Mouse (Mus musculus) kidney, adult 2 months (tissue): ENCODE data around the gene Pias4. TPM values are rescaled to one million over a fixed set of nuclear protein-coding genes. Genes with fewer than 3 reads are reported as not detected.
A peak's percentile ranks its signal among the peaks of the same experiment; 100 is the strongest.

Experiments
- DNase-seq: peaks from one replicate; pipeline ENCODE4 v3.0.0; 2021
- H3K27ac ChIP-seq: fragments of 200-500 bp; 2 replicates; pipeline ENCODE4 v1.5.1; 2012; ENCODE audit warnings: low read depth, low read length, control low read depth, inconsistent platforms; ENCODE audit not compliant: insufficient read depth
- H3K27me3 ChIP-seq: fragments of 200-500 bp; replicated peaks from 2 replicates; pipeline ENCODE4 v1.6.1; 2012; ENCODE audit warnings: mild to moderate bottlenecking, moderate library complexity, low read length, inconsistent platforms; ENCODE audit not compliant: control insufficient read depth, insufficient read depth
- H3K36me3 ChIP-seq: fragments of 200-500 bp; 2 replicates; pipeline ENCODE4 v1.6.1; 2012; ENCODE audit warnings: mild to moderate bottlenecking, moderate library complexity, low read length, inconsistent platforms; ENCODE audit not compliant: control insufficient read depth, insufficient read depth
- H3K4me1 ChIP-seq: fragments of 200-500 bp; 2 replicates; pipeline ENCODE4 v1.6.1; 2011; ENCODE audit warnings: low read length; ENCODE audit not compliant: control insufficient read depth, insufficient read depth
- H3K4me3 ChIP-seq: fragments of 200-500 bp; 2 replicates; pipeline ENCODE4 v1.5.1; 2011; ENCODE audit warnings: mild to moderate bottlenecking, low read depth, low read length, control low read depth; ENCODE audit not compliant: insufficient read depth
- CTCF ChIP-seq: fragments of 200-500 bp; conservative IDR thresholded peaks from 2 replicates; pipeline ENCODE4 v1.5.1; 2011; ENCODE audit warnings: low read depth, mild to moderate bottlenecking, control low read depth, low read length, moderate library complexity, mixed read lengths; ENCODE audit not compliant: insufficient read depth, insufficient read length
- POLR2A ChIP-seq: fragments of 200-500 bp; IDR thresholded peaks from one replicate; pipeline ENCODE4 v1.6.1; 2011; ENCODE audit warnings: low read depth, low read length, control low read depth
- WGBS: fragments of 180-500 bp; shearing (Covaris S2); methylation state at CpG from one replicate; pipeline ENCODE4 v1.1.7; 2018; 5-methylcytosine and 5-hydroxymethylcytosine counted together
- polyA plus RNA-seq: library from polyadenylated mRNA; depleted of rRNA; stranded (reverse); fragments of >200 nt; gene quantifications from 2 replicates; pipeline ENCODE4 v1.2.3, GENCODE M21; 2012; rRNA removed

Pias4 gene
- polyA plus RNA-seq, 1 experiment, result 36.8 TPM

DNA sequence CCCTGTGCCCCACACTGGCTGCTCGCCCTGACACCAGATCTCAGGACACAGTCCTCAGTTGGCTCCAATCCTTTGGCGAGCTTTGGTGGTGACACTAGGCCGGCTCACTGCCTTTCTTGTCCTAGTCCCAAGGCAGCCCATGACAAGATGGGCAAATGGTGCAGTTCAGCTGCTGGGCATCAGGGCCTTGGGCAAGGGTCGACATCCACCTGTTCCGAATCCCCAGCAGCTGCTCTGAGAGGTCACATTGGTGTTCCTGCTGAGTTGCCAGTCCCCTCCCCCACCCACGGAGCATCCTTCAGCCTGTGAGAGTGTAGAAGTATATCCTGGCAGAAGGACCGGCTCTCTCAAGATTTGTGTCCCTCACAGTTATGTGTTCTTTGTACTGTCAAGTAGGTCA is 47.1 kb downstream of the Pias4 start:
- 75% methylated on average over 7 of the region's 7 CpGs for WGBS
- DNase-seq, result no peak
- no peaks in the 10 kb centered on the region for H3K4me1 ChIP-seq
- 0 out of 2 replicates have a peak, but pooled peaks cover 1% of the 10 kb centered on the region for H3K36me3 ChIP-seq
- no peak overlapping the region for H3K27ac ChIP-seq
- H3K4me3 ChIP-seq, result no peak overlapping the region
- TF ChIP-seq CTCF (no peak), POLR2A (no peak)
- H3K27me3 ChIP-seq, result no peaks in the 10 kb centered on the region

DNA sequence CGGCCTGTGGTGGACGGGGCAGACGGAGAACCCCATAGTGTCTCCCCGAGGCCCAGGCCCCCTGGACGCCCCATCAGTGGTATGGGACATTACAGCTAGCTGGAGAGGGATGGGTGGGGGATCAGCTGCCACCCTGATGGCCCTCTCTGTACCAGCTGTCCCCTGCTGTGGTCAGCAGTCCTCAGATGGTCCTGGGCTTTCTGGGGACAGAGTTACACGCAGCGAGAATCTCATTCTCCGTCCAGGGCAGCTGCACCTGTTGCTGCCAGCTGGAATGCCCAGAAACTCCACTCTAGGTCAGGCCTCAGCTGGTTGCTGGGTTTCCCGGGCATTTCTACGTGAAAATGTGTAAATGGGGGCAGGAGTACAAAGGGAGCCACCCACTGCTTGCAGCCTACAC is 48.1 kb downstream of the Pias4 start:
- Histone ChIP-seq H3K27me3 (no peaks in the 10 kb centered on the region), H3K4me1 (no peaks in the 10 kb centered on the region), H3K27ac (no peak overlapping the region), H3K4me3 (no peak overlapping the region), H3K36me3 (0 out of 2 replicates have a peak, but pooled peaks cover 1% of the 10 kb centered on the region)
- DNase-seq, result no peak
- TF ChIP-seq POLR2A (no peak), CTCF (no peak)
- WGBS, result 92% methylated on average over 10 of the region's 10 CpGs

DNA sequence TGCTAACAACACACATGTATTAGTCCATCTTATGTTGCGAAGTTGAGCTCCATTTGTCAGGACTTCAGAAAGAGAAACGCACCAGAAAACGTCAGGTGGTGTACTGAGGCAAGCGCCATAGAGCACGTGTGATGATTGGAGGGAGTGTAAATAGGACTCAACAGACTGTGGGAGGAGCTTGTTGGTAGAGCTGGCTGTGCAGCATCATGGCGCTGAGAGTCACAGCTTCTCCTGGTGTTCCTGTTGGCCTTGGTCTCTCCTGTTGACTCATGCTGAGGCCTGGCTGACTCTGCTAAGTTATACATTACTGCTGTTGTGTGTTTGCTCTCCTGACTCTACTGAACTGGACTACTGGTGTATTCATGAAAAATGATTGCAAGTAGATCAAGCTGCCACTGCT is 54.8 kb downstream of the Pias4 start:
- Histone ChIP-seq H3K36me3 (no peaks in the 10 kb centered on the region), H3K27me3 (no peaks in the 10 kb centered on the region), H3K4me1 (no peaks in the 10 kb centered on the region), H3K4me3 (no peak overlapping the region), H3K27ac (no peak overlapping the region)
- TF ChIP-seq POLR2A, result no peak
- TF ChIP-seq CTCF, result no peak
- no peak for DNase-seq
- 87% methylated on average over 6 of the region's 6 CpGs for WGBS

DNA sequence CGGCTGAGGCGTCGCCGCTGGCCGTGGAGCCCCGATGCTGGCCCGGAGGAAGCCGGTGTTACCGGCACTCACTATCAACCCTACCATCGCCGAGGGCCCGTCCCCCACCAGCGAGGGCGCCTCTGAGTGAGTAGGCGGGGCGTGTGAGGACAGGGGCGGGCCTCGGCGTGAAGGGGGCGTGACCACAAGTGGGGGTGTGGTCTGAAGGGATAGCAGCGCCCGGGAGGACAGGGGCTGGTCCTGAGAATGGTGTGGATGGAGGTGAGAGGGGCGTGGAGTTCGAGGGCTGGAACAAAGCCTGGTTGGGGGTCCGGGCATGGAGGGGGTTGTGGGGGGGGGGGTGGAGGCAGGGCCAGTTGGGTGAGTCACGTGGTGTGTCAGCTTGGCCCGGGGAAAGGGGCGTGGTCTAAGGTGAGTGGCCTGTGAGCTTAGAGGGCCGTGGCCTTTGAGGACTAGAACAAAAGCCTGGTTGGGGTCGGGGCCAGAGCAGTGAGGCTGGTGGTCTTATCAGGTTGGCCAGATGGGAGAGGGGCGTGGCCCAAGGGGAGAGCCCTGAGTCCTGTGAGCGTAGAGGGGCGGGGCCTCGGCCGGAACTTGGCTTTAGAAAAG is 61.5 kb downstream of the Pias4 start:
- WGBS, result 1% methylated on average over 34 of the region's 35 CpGs

DNA sequence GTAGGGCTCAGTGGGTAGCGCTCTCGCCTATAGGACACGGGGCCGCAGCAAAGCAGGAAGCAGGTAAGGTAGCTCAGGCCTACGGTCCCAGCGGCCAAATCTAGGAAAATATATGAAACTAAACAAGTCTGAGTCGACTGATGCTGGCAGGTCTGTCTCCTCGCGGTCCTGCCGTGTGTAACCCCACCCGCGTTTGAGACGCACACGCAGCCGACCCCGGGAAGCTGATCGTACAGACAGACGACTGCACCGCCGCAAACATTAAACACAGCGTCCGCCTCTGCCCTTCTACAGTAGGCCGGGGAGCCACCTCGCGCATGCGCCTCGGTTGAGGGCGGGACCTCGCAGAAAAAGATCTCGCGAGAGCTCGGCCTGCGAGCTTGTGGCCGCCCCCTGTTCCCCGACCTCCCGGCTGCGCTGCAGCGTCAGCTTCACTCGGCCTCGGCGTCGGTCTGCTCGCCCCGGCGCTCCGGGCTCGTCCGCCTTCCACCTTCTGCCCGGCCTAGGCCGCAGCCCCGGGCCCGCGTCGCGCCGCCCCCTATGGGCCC is 62.1 kb downstream of the Pias4 start, which contains the start of gene Map2k2:
Map2k2 (plus strand) TSS at position 351 of the 548 bp plus-strand sequence.
- peak; percentile 94 for TF ChIP-seq POLR2A
- TF ChIP-seq CTCF, result no peak
- Histone ChIP-seq H3K36me3 (no peaks in the 10 kb centered on the region), H3K27me3 (no peaks in the 10 kb centered on the region), H3K27ac (peak within 1 kb of the TSS; percentile 94), H3K4me3 (peak within 1 kb of the TSS; percentile 62), H3K4me1 (peaks cover 13% of the 10 kb centered on the region)
- peak; percentile 98 for DNase-seq
- under 1% methylated on average over 56 of the region's 56 CpGs for WGBS

More for the DNA sequence above, 61.5 kb downstream of the Pias4 start:
- peak; percentile 92 for DNase-seq
- H3K4me1 ChIP-seq, result peaks cover 13% of the 10 kb centered on the region
- TF ChIP-seq CTCF, result no peak
- no peak for TF ChIP-seq POLR2A
- no peaks in the 10 kb centered on the region for H3K36me3 ChIP-seq
- no peaks in the 10 kb centered on the region for H3K27me3 ChIP-seq
- H3K27ac ChIP-seq, result peak overlapping the region; percentile 90
- peak overlapping the region; percentile 62 for H3K4me3 ChIP-seq

Other genes starting within 250 kb of the Pias4 start
- gene Lmnb2, start 249.7 kb downstream of the Pias4 start, polyA plus RNA-seq, result 8.5 and 10.1 TPM in 2 replicates
- 10.1 and 11.3 TPM in 2 replicates for gene Gadd45b, start 237.8 kb downstream of the Pias4 start, polyA plus RNA-seq
- 1.9 and 2.0 TPM in 2 replicates for gene Gng7, start 153.0 kb downstream of the Pias4 start, polyA plus RNA-seq
- 0.04 and 0.25 TPM in 2 replicates for gene Diras1, start 142.3 kb downstream of the Pias4 start, polyA plus RNA-seq
- 37.5 and 39.6 TPM in 2 replicates for gene Slc39a3, start 130.5 kb downstream of the Pias4 start, polyA plus RNA-seq
- 183 and 212 TPM in 2 replicates for gene Sgta, start 107.7 kb downstream of the Pias4 start, polyA plus RNA-seq
- 22.2 and 26.1 TPM in 2 replicates for gene Thop1, start 97.9 kb downstream of the Pias4 start, polyA plus RNA-seq
- 0.20 and 0.52 TPM in 2 replicates for gene Creb3l3, start 69.0 kb downstream of the Pias4 start, polyA plus RNA-seq
- 173 and 180 TPM in 2 replicates for gene Map2k2, start 62.0 kb downstream of the Pias4 start, polyA plus RNA-seq
- 36.0 and 37.1 TPM in 2 replicates for gene Zbtb7a, start 32.7 kb downstream of the Pias4 start, polyA plus RNA-seq
- gene Eef2, start 8.7 kb upstream of the Pias4 start, polyA plus RNA-seq, result 1,330 and 1,454 TPM in 2 replicates
- gene Dapk3, start 15.1 kb upstream of the Pias4 start, polyA plus RNA-seq, result 52.9 and 54.0 TPM in 2 replicates
- gene 4930442H23Rik, start 15.9 kb upstream of the Pias4 start, polyA plus RNA-seq, result not detected in 2 replicates
- 0.97 TPM in 1 of 2 replicates, not detected in the other for gene Nmrk2, start 34.1 kb upstream of the Pias4 start, polyA plus RNA-seq
- gene Atcay, start 62.9 kb upstream of the Pias4 start, polyA plus RNA-seq, result 0.05 and 0.39 TPM in 2 replicates
- 4.6 and 6.0 TPM in 2 replicates for gene Zfr2, start 65.2 kb upstream of the Pias4 start, polyA plus RNA-seq
- gene Matk, start 85.0 kb upstream of the Pias4 start, polyA plus RNA-seq, result 0.57 and 1.5 TPM in 2 replicates
- 130 TPM in 2 replicates for gene Mrpl54, start 99.0 kb upstream of the Pias4 start, polyA plus RNA-seq
- gene Apba3, start 99.0 kb upstream of the Pias4 start, polyA plus RNA-seq, result 142 and 147 TPM in 2 replicates
- 13.2 and 19.0 TPM in 2 replicates for gene Tjp3, start 123.7 kb upstream of the Pias4 start, polyA plus RNA-seq
- 70.7 and 76.3 TPM in 2 replicates for gene Pip5k1c, start 125.0 kb upstream of the Pias4 start, polyA plus RNA-seq
- 23.7 and 24.5 TPM in 2 replicates for gene Cactin, start 153.2 kb upstream of the Pias4 start, polyA plus RNA-seq
- 16.6 and 21.7 TPM in 2 replicates for gene Tbxa2r, start 160.8 kb upstream of the Pias4 start, polyA plus RNA-seq
- 1.4 and 1.5 TPM in 2 replicates for gene Gipc3, start 175.3 kb upstream of the Pias4 start, polyA plus RNA-seq
- 66.4 and 82.1 TPM in 2 replicates for gene Hmg20b, start 182.6 kb upstream of the Pias4 start, polyA plus RNA-seq
- gene Mfsd12, start 189.6 kb upstream of the Pias4 start, polyA plus RNA-seq, result 23.4 and 28.1 TPM in 2 replicates
- 0.16 and 0.61 TPM in 2 replicates for gene 4930404N11Rik, start 197.9 kb upstream of the Pias4 start, polyA plus RNA-seq
- 41.1 and 49.8 TPM in 2 replicates for gene Fzr1, start 210.6 kb upstream of the Pias4 start, polyA plus RNA-seq
- 60.6 and 79.8 TPM in 2 replicates for gene Dohh, start 216.5 kb upstream of the Pias4 start, polyA plus RNA-seq
- 2.1 and 2.3 TPM in 2 replicates for gene Gm48551, start 216.5 kb upstream of the Pias4 start, polyA plus RNA-seq
- 1.0 and 2.8 TPM in 2 replicates for gene Gm48552, start 221.1 kb upstream of the Pias4 start, polyA plus RNA-seq
- gene Smim24, start 225.1 kb upstream of the Pias4 start, polyA plus RNA-seq, result 693 and 694 TPM in 2 replicates